Comparison of ENCODE assay signal across 11 mouse cellular contexts in genomic region chr4:148327266-148327997, GRCm38 (mm10). TPM values are rescaled to one million over a fixed set of nuclear protein-coding genes. Genes with fewer than 3 reads are reported as not detected.
DNase-seq lines count a peak whose midpoint lies in the region; ATAC-seq and TF ChIP-seq lines count a peak whose summit lies in the region.
"Had no signal": no experiment of that assay in that cellular context is flagged by ENCODE, and none has a peak within 500 bp of the region (broad histone marks: within the 10 kb centered on the region; RNA-seq: fewer than 3 reads in every experiment).

No protein-coding gene starts in this region.

- H3K4me1 ChIP-seq in stomach, embryonic 14.5 days (ENCODE audit: control insufficient read depth, insufficient read depth, low read length) = 0 out of 2 replicates have a peak, but pooled peaks cover 10% of the 10 kb centered on the region
- no peaks in the 10 kb centered on the region for H3K4me1 ChIP-seq in stomach, postnatal 0 days (replicated peaks; ENCODE audit: control insufficient read depth, insufficient read depth)
- H3K4me1 ChIP-seq in hindbrain, embryonic 11.5 days (replicated peaks; ENCODE audit: control insufficient read depth, insufficient read depth, low read length) = peaks cover 19% of the 10 kb centered on the region
- H3K4me1 ChIP-seq in midbrain, embryonic 10.5 days = peaks cover 70% of the 10 kb centered on the region
- H3K4me1 ChIP-seq: liver, embryonic 13.5 days had no signal

- no peak; the same call in 1 of the 2 replicates for ATAC-seq in stomach, embryonic 14.5 days (ENCODE audit: insufficient number of reproducible peaks, insufficient read depth, low FRiP score, low read depth)
- no peak for ATAC-seq in stomach, postnatal 0 days (ENCODE audit: low FRiP score, low TSS enrichment)
- ATAC-seq in hindbrain, embryonic 11.5 days (ENCODE audit: low FRiP score) = peak; percentile 88
- no peak for ATAC-seq in erythroid progenitor cell, adult 5-6 weeks (replicated peaks; ENCODE audit: low FRiP score, poor library complexity, severe bottlenecking)
- ATAC-seq: Patski had no signal

- no peaks in the 10 kb centered on the region for H3K27me3 ChIP-seq in stomach, embryonic 14.5 days (ENCODE audit: control insufficient read depth, insufficient read depth, low read length)
- no peaks in the 10 kb centered on the region for H3K27me3 ChIP-seq in stomach, postnatal 0 days (ENCODE audit: control insufficient read depth, insufficient read depth, low read length)
- no peaks in the 10 kb centered on the region for H3K27me3 ChIP-seq in hindbrain, embryonic 11.5 days (ENCODE audit: control insufficient read depth, insufficient read depth, low read length)
- H3K27me3 ChIP-seq in midbrain, embryonic 10.5 days (ENCODE audit: low read depth, poor library complexity, severe bottlenecking) = peaks cover 29% of the 10 kb centered on the region
- H3K27me3 ChIP-seq: Patski had no signal

- no peak for DNase-seq in stomach, postnatal 0 days (ENCODE audit: low spot score)
- DNase-seq in hindbrain, embryonic 11.5 days (ENCODE audit: low spot score) = peak; percentile 76
- peak; percentile 82 for DNase-seq in midbrain, embryonic 10.5 days (ENCODE audit: low spot score)
- no peak for DNase-seq in adrenal gland, adult (ENCODE audit: inconsistent age in 2 of 2, low spot score in 1 of 2)
- no peak for DNase-seq in layer of hippocampus, adult 8-10 months (ENCODE audit: low spot score in 2 of 2)
- DNase-seq in layer of hippocampus, adult 9-11 months = no peak
- DNase-seq: liver, embryonic 13.5 days had no signal

- no peak for TF ChIP-seq EP300 in stomach, postnatal 0 days (optimal IDR thresholded peaks at IDR 0.05)

- H3K36me3 ChIP-seq in stomach, embryonic 14.5 days (ENCODE audit: control insufficient read depth, insufficient read depth, low read length) = no peaks in the 10 kb centered on the region
- no peaks in the 10 kb centered on the region for H3K36me3 ChIP-seq in stomach, postnatal 0 days (ENCODE audit: control insufficient read depth, insufficient read depth, low read length)
- no peaks in the 10 kb centered on the region for H3K36me3 ChIP-seq in hindbrain, embryonic 11.5 days (ENCODE audit: control insufficient read depth, insufficient read depth, low read length)
- no peaks in the 10 kb centered on the region for H3K36me3 ChIP-seq in midbrain, embryonic 10.5 days
- H3K36me3 ChIP-seq: liver, embryonic 13.5 days had no signal

- no peak for TF ChIP-seq CTCF in stomach, postnatal 0 days (IDR thresholded peaks at IDR 0.05; ENCODE audit: low read depth)

- H3K9ac ChIP-seq in stomach, embryonic 14.5 days (replicated peaks; ENCODE audit: low read depth, low read length) = no peak overlapping the region
- no peak overlapping the region for H3K9ac ChIP-seq in stomach, postnatal 0 days (ENCODE audit: low read length)
- no peak overlapping the region for H3K9ac ChIP-seq in hindbrain, embryonic 11.5 days (ENCODE audit: low read depth, low read length)
- H3K9ac ChIP-seq: liver, embryonic 13.5 days had no signal

- H3K27ac ChIP-seq in stomach, embryonic 14.5 days (ENCODE audit: low read length) = peak overlapping the region; percentile 27; the same call in 1 of the 2 replicates
- no peak overlapping the region for H3K27ac ChIP-seq in stomach, postnatal 0 days (replicated peaks)
- H3K27ac ChIP-seq in hindbrain, embryonic 11.5 days (ENCODE audit: low read depth, low read length) = peak overlapping the region; percentile 78
- H3K27ac ChIP-seq in midbrain, embryonic 10.5 days (replicated peaks) = peak overlapping the region; percentile 85
- H3K27ac ChIP-seq: liver, embryonic 13.5 days had no signal

- WGBS in stomach, embryonic 14.5 days = 9% methylated on average over 19 of the region's 19 CpGs
- WGBS in stomach, postnatal 0 days = 10% methylated on average over 19 of the region's 19 CpGs
- WGBS in hindbrain, embryonic 11.5 days = 9% methylated on average over 19 of the region's 19 CpGs
- WGBS in midbrain, embryonic 10.5 days = 7% methylated on average over 19 of the region's 19 CpGs

- no peaks in the 10 kb centered on the region for H3K9me3 ChIP-seq in stomach, embryonic 14.5 days (ENCODE audit: control insufficient read depth, low read depth, low read length)
- H3K9me3 ChIP-seq in stomach, postnatal 0 days (ENCODE audit: control insufficient read depth, low read length) = no peaks in the 10 kb centered on the region
- H3K9me3 ChIP-seq in hindbrain, embryonic 11.5 days (ENCODE audit: control insufficient read depth, low read length) = no peaks in the 10 kb centered on the region
- no peaks in the 10 kb centered on the region for H3K9me3 ChIP-seq in midbrain, embryonic 10.5 days (replicated peaks)
- H3K9me3 ChIP-seq: liver, embryonic 13.5 days had no signal

- 0 out of 2 replicates have a peak overlapping the region, but pooled peaks have one; percentile 3 for H3K4me2 ChIP-seq in stomach, embryonic 14.5 days (replicated peaks; ENCODE audit: low read depth, low read length)
- H3K4me2 ChIP-seq in stomach, postnatal 0 days (replicated peaks; ENCODE audit: low read depth) = no peak overlapping the region
- H3K4me2 ChIP-seq in hindbrain, embryonic 11.5 days (replicated peaks; ENCODE audit: low read depth, low read length) = peak overlapping the region; percentile 26
- H3K4me2 ChIP-seq: liver, embryonic 13.5 days had no signal

- H3K4me3 ChIP-seq in stomach, embryonic 14.5 days (ENCODE audit: low read depth, low read length) = no peak overlapping the region
- no peak overlapping the region for H3K4me3 ChIP-seq in stomach, postnatal 0 days (ENCODE audit: low read depth, low read length)
- H3K4me3 ChIP-seq in hindbrain, embryonic 11.5 days (ENCODE audit: low read depth, low read length) = no peak overlapping the region
- H3K4me3 ChIP-seq in midbrain, embryonic 10.5 days = peak overlapping the region; percentile 43
- H3K4me3 ChIP-seq: liver, embryonic 13.5 days had no signal

RNA-seq across cellular contexts. Expression of gene Disp3, which starts 39.7 kb away (rescaled TPM):
- 0.12 and 0.24 TPM in 2 replicates for polyA plus RNA-seq in stomach, embryonic 14.5 days (2014; fragmentation: Nextera tagmentation; extraction: Ambion mirVana)
- polyA plus RNA-seq in stomach, postnatal 0 days (2015; fragmentation: Nextera tagmentation; extraction: Ambion mirVana) = 0.04 and 0.06 TPM in 2 replicates
- polyA plus RNA-seq in hindbrain, embryonic 11.5 days (2014; fragmentation: Nextera tagmentation; extraction: Ambion mirVana) = 6.4 and 7.0 TPM in 2 replicates
- polyA plus RNA-seq in midbrain, embryonic 10.5 days (2016; fragmentation: Nextera tagmentation; extraction: Ambion mirVana) = 3.2 and 3.7 TPM in 2 replicates
- not detected in 2 replicates for total RNA-seq in erythroid progenitor cell, adult 5-6 weeks (2015; ENCODE audit: low replicate concordance)
- total RNA-seq in erythroid progenitor cell, adult 5-6 weeks (2017; ENCODE audit: low replicate concordance) = not detected in 2 replicates
- 10 to 100 TPM; 27.2 to 39.2 (median 31.9) TPM for total RNA-seq in layer of hippocampus, adult 8-10 months (2022)
- total RNA-seq: heart, adult 18-20 months had no signal

Comparison
In these comparisons a context has a peak if more than half of its experiments do, and no peak if none do; other contexts are left out.
1. DNase-seq: peak in hindbrain, embryonic 11.5 days (single experiment) and midbrain, embryonic 10.5 days (single experiment); none in stomach, postnatal 0 days (single experiment), adrenal gland, adult (0 of 2), layer of hippocampus, adult 8-10 months (0 of 2) and layer of hippocampus, adult 9-11 months (single experiment).